Mouse (Mus musculus) heart, postnatal 0 days (tissue): ENCODE data around the gene Agpat2. TPM values are rescaled to one million over a fixed set of nuclear protein-coding genes. Genes with fewer than 3 reads are reported as not detected.

ENCODE experiments used
- ATAC-seq: fragments of 200-750 bp; cut with Nextera tagmentation; 2 replicates; pipeline ENCODE4 v1.8.0; 2017; ENCODE audit warnings: low read depth, moderate number of reproducible peaks, moderate library complexity; ENCODE audit not compliant: insufficient read depth
- DNase-seq: peaks from one replicate; pipeline ENCODE4 v3.0.0-alpha.2; 2016; ENCODE audit warnings: low spot score
- H3K27ac ChIP-seq: fragments of 300-500 bp; sonication (generic); 2 replicates; pipeline ENCODE4 v1.5.1; 2014; ENCODE audit warnings: low read depth, mild to moderate bottlenecking
- H3K27me3 ChIP-seq: fragments of 300-500 bp; sonication (generic); 2 replicates; pipeline ENCODE4 v1.6.1; 2014; ENCODE audit warnings: low read length, mixed read lengths; ENCODE audit not compliant: control insufficient read depth, insufficient read depth
- H3K36me3 ChIP-seq: fragments of 300-500 bp; sonication (generic); replicated peaks from 2 replicates; pipeline ENCODE4 v1.6.1; 2014; ENCODE audit warnings: low read length, mixed read lengths; ENCODE audit not compliant: control insufficient read depth, insufficient read depth
- H3K4me1 ChIP-seq: fragments of 300-500 bp; sonication (generic); 2 replicates; pipeline ENCODE4 v1.6.1; 2014; ENCODE audit warnings: antibody characterized with exemption; ENCODE audit not compliant: control insufficient read depth, insufficient read depth
- H3K4me2 ChIP-seq: fragments of 300-500 bp; sonication (generic); 2 replicates; pipeline ENCODE4 v1.6.1; 2014; ENCODE audit warnings: low read depth, mild to moderate bottlenecking, low read length, moderate library complexity
- H3K4me3 ChIP-seq: fragments of 300-500 bp; sonication (generic); 2 replicates; pipeline ENCODE4 v1.5.1; 2014; ENCODE audit warnings: low read depth, low read length
- H3K9ac ChIP-seq: fragments of 300-500 bp; sonication (generic); replicated peaks from 2 replicates; pipeline ENCODE4 v1.6.1; 2014; ENCODE audit warnings: low read depth, low read length, mixed read lengths
- H3K9me3 ChIP-seq: fragments of 300-500 bp; sonication (generic); replicated peaks from 2 replicates; pipeline ENCODE4 v1.6.1; 2016; ENCODE audit warnings: low read length; ENCODE audit not compliant: control insufficient read depth
- CTCF ChIP-seq: IDR thresholded peaks from 2 replicates; pipeline ENCODE4 v1.5.1; 2016; ENCODE audit warnings: antibody characterized with exemption, control low read depth, low read depth
- EP300 ChIP-seq: IDR thresholded peaks from 2 replicates; pipeline ENCODE4 v1.6.1; 2016; ENCODE audit warnings: antibody characterized with exemption, low read depth
- WGBS: fragments of 180-500 bp; shearing (Covaris S2); extraction: QIAGEN DNeasy Blood & Tissue Kit; methylation state at CpG from one replicate; pipeline ENCODE4 v1.1.7; 2014; 5-methylcytosine and 5-hydroxymethylcytosine counted together
- polyA plus RNA-seq: library from polyadenylated mRNA; unstranded; fragments of >200 nt; fragmentation: Nextera tagmentation; extraction: Ambion mirVana; gene quantifications from 2 replicates; pipeline ENCODE4 v1.2.1, GENCODE M21; 2015
- total RNA-seq: library from RNA; depleted of rRNA; stranded (reverse); fragments of >200 nt; gene quantifications from 2 replicates; pipeline ENCODE4 v1.2.3, GENCODE M21; 2014; ENCODE audit warnings: low replicate concordance

Gene Agpat2
- total and polyA plus RNA-seq, 2 experiments from 2014 or later, result 24.1 to 41.0 TPM

DNA sequence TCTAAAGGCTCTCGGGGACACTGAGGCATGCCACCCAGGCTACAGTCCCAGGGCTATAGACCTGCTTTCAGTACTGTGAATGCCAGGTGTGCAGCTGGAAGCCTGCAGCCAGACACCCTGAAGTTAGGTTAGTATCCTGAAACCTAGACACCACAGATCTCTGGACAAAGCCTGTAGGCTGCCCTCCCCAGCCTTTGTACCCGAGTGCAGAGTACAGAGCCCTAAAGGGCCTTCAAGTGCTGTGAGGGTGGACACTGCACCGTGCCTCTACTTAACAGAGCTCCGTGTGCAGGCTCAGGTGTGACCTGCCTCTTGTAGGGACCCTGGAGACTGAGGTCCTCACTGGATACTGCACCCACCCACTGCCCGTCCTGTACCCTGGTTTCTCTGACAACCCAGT lies 43.7 kb downstream of the Agpat2 start:
- H3K9me3 ChIP-seq, result no peaks in the 10 kb centered on the region
- no peaks in the 10 kb centered on the region for H3K36me3 ChIP-seq
- H3K27me3 ChIP-seq, result no peaks in the 10 kb centered on the region
- no peak overlapping the region for H3K4me3 ChIP-seq
- ATAC-seq, result no peak
- no peak overlapping the region for H3K9ac ChIP-seq
- peaks cover 18% of the 10 kb centered on the region for H3K4me1 ChIP-seq
- TF ChIP-seq EP300 (no peak), CTCF (no peak)
- no peak overlapping the region for H3K27ac ChIP-seq
- no peak for DNase-seq
- WGBS, result 82% methylated on average over 5 of the region's 5 CpGs
- H3K4me2 ChIP-seq, result no peak overlapping the region

DNA sequence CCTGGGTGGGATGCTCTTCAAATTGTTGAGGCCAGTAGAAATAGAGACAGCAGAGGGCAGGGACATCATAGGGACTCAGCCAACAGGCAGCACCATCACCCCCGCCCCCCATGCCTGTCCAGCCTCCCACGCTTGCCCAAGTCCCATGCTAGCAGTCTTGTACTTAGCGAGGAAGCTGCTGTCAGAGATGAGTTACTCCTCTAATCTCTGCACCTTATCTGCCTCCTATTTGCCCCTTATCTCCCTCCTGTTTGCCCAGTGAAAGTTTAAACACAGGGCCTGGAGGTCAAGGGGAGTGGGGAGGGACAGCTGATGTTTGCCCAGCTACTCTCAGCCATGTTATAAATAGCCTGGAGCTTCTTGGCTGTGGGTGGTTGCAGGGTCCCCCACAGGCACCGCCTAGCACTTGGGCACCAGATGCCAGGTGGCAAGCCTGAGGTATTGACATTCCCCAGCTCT lies 47.7 kb downstream of the Agpat2 start:
- TF ChIP-seq EP300 (peak; percentile 63; the same call in 1 of the 2 replicates), CTCF (no peak)
- Histone ChIP-seq H3K27ac (peak overlapping the region; percentile 77), H3K4me2 (no peak overlapping the region), H3K4me3 (no peak overlapping the region), H3K36me3 (no peaks in the 10 kb centered on the region), H3K27me3 (no peaks in the 10 kb centered on the region), H3K9me3 (no peaks in the 10 kb centered on the region), H3K9ac (no peak overlapping the region), H3K4me1 (peaks cover 45% of the 10 kb centered on the region)
- 24% methylated on average over 4 of the region's 4 CpGs for WGBS
- ATAC-seq (peak; percentile 78), DNase-seq (peak; percentile 78)

DNA sequence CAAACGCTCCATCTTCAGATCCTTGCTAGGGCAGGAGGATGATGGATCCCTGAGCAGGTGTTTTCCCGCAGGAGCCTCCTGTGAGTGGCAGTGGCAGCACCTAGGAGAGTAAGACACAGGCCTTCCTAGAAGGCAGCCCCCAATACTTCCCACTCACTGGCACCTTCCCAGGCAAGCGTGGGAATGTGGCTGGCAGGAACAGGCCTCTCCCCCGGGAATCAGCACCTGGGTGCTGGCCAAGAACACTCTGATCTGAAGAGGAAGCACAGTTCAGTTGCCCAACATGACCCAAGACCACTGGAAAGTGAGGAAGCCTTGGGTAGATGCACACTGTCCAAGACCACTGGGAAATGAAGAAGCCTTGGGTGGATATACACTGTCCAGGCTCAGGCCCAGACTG lies 49.1 kb downstream of the Agpat2 start:
- H3K27ac ChIP-seq, result peak overlapping the region; percentile 77; the same call in 1 of the 2 replicates
- TF ChIP-seq CTCF, result no peak
- H3K9ac ChIP-seq, result no peak overlapping the region
- H3K4me1 ChIP-seq, result peaks cover 60% of the 10 kb centered on the region
- DNase-seq (peak; percentile 64), ATAC-seq (peak; percentile 36; the same call in 1 of the 2 replicates)
- no peak overlapping the region for H3K4me3 ChIP-seq
- H3K9me3 ChIP-seq, result no peaks in the 10 kb centered on the region
- no peaks in the 10 kb centered on the region for H3K36me3 ChIP-seq
- no peaks in the 10 kb centered on the region for H3K27me3 ChIP-seq
- 53% methylated on average over 4 of the region's 4 CpGs for WGBS
- H3K4me2 ChIP-seq, result no peak overlapping the region

DNA sequence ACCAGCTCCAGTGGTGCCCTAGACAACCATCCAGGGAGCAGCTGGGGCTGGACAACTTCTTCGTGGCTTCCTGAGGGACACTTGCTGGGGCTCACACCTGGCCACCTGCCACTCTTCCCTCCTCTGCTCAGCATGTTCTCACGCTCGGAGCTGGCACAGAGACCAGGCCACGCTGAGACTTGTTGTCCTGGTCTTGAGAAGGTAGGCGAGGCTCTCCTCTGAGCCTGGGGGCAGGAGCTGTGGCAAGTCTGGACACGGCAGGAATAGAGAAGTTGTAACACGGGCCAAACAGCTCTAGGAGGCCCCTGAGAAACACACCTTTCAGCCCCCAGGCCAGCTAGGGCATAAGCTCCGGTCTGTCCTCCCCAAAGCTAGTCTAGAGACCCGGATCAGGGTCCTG lies 50.3 kb downstream of the Agpat2 start:
- no peak for ATAC-seq
- Histone ChIP-seq H3K4me1 (peaks cover 66% of the 10 kb centered on the region), H3K36me3 (no peaks in the 10 kb centered on the region), H3K4me2 (no peak overlapping the region), H3K4me3 (no peak overlapping the region), H3K27ac (no peak overlapping the region), H3K27me3 (no peaks in the 10 kb centered on the region), H3K9me3 (no peaks in the 10 kb centered on the region), H3K9ac (no peak overlapping the region)
- TF ChIP-seq EP300, result no peak
- no peak for DNase-seq
- 79% methylated on average over 9 of the region's 9 CpGs for WGBS

DNA sequence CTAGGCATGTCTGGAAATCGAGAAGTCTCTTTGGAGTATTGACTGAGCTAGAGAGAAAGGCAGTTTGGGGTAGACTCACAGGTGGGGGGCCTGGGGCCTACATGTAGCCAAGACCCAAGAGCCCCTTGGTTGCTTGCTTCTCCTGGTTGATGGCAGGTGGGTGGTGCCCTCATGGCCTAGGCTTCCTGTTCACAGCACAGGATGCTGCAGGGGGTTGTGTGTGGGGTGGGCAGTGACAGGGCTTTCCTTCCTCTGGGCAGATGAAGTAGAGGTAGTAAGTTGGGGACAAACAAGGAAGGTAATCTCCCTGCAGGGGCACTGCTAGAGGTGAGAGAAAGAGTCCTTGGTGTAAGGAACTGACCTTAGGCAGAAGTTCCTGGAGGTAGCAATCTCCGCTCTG lies 52.2 kb downstream of the Agpat2 start:
- no peak for DNase-seq
- Histone ChIP-seq H3K4me2 (no peak overlapping the region), H3K36me3 (no peaks in the 10 kb centered on the region), H3K9me3 (no peaks in the 10 kb centered on the region), H3K27ac (peak overlapping the region; percentile 37; the same call in 1 of the 2 replicates), H3K9ac (no peak overlapping the region), H3K4me1 (peaks cover 62% of the 10 kb centered on the region), H3K4me3 (no peak overlapping the region), H3K27me3 (no peaks in the 10 kb centered on the region)
- TF ChIP-seq EP300 (no peak), CTCF (no peak)
- ATAC-seq, result no peak
- 86% methylated on average over 2 of the region's 2 CpGs for WGBS

DNA sequence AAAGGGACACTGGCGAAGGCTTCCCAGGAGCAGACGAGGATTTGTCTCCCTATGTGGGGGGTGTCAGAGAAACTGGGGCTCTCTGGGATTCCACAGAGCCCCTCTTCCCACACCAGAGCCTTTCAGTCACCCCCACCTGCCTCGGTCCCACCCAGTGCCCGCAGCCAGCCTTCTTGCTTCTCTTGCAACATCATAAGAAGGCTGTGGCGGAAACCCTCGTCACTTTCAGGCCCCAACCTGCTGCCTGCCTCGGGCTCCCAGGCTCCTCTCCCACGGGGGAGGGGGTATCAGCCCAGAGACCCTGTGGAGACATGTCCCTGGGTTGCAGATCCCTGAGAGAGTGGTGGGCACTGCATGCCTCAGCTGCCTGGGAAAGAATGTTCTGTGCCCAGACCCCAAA lies 52.8 kb downstream of the Agpat2 start:
- Histone ChIP-seq H3K9ac (no peak overlapping the region), H3K9me3 (no peaks in the 10 kb centered on the region), H3K27ac (peak overlapping the region; percentile 47; the same call in 1 of the 2 replicates), H3K4me2 (no peak overlapping the region), H3K27me3 (no peaks in the 10 kb centered on the region), H3K4me3 (no peak overlapping the region), H3K4me1 (peaks cover 57% of the 10 kb centered on the region), H3K36me3 (no peaks in the 10 kb centered on the region)
- no peak for TF ChIP-seq CTCF
- TF ChIP-seq EP300, result no peak
- ATAC-seq (no peak), DNase-seq (no peak)
- WGBS, result 80% methylated on average over 8 of the region's 8 CpGs
